Mouse (Mus musculus) cerebellum, adult (tissue): ENCODE measurements around the gene Izumo4.
A peak's percentile ranks its signal among the peaks of the same experiment; 100 is the strongest.

ENCODE experiments used
- ATAC-seq: cut with Nextera tagmentation; 2 replicates; pipeline ENCODE4 v1.9.2; 2017; ENCODE audit warnings: mild to moderate bottlenecking, moderate library complexity, mixed read lengths; ENCODE audit not compliant: insufficient number of reproducible peaks, low FRiP score, low TSS enrichment

The Izumo4 gene

GRCm38 (mm10) chr10:80684214-80684613, 17.8 kb upstream of the Izumo4 start:
- ATAC-seq: no peak

GRCm38 (mm10) chr10:80684984-80685383, 17.0 kb upstream of the Izumo4 start:
- no peak for ATAC-seq

GRCm38 (mm10) chr10:80686617-80687016, 15.4 kb upstream of the Izumo4 start:
- no peak for ATAC-seq

GRCm38 (mm10) chr10:80687850-80688249, 14.1 kb upstream of the Izumo4 start:
- ATAC-seq: no peak

GRCm38 (mm10) chr10:80692249-80693165, 9.5 kb upstream of the Izumo4 start:
- no peak for ATAC-seq

- no peak for ATAC-seq
Measured at GRCm38 (mm10) chr10:80693401-80694045, 8.5 kb upstream of the Izumo4 start.

GRCm38 (mm10) chr10:80694159-80694938, 7.6 kb upstream of the Izumo4 start:
- ATAC-seq: no peak

- ATAC-seq: no peak
Measured at GRCm38 (mm10) chr10:80695186-80695585, 6.8 kb upstream of the Izumo4 start.

- ATAC-seq: no peak
Measured at GRCm38 (mm10) chr10:80695801-80696501, 6.0 kb upstream of the Izumo4 start.

- ATAC-seq: no peak
Measured at GRCm38 (mm10) chr10:80696502-80697392, 5.2 kb upstream of the Izumo4 start.

GRCm38 (mm10) chr10:80697393-80697787, 4.6 kb upstream of the Izumo4 start:
- ATAC-seq: no peak

- no peak for ATAC-seq
Measured at GRCm38 (mm10) chr10:80697812-80698211, 4.2 kb upstream of the Izumo4 start.

- no peak for ATAC-seq
Measured at GRCm38 (mm10) chr10:80698605-80699004, 3.4 kb upstream of the Izumo4 start.

- ATAC-seq: no peak
Measured at GRCm38 (mm10) chr10:80700038-80700504, 1.9 kb upstream of the Izumo4 start.

GRCm38 (mm10) chr10:80700732-80701131, 1.3 kb upstream of the Izumo4 start:
- no peak for ATAC-seq

GRCm38 (mm10) chr10:80702536-80703390, 779 bp downstream of the Izumo4 start:
- peak; percentile 54 for ATAC-seq

GRCm38 (mm10) chr10:80703643-80704042, 1.7 kb downstream of the Izumo4 start:
- ATAC-seq: no peak

GRCm38 (mm10) chr10:80704418-80704817, 2.4 kb downstream of the Izumo4 start:
- ATAC-seq: no peak
